Mouse (Mus musculus) midbrain, embryonic 16.5 days (tissue): ENCODE measurements around the gene Drc7. TPM values are rescaled to one million over a fixed set of nuclear protein-coding genes. Genes with fewer than 3 reads are reported as not detected.

ENCODE experiments used
- polyA plus RNA-seq: library from polyadenylated mRNA; unstranded; fragments of >200 nt; fragmentation: Nextera tagmentation; extraction: Ambion mirVana; gene quantifications from 2 replicates; pipeline ENCODE4 v1.2.1, GENCODE M21; 2015

The Drc7 gene
- polyA plus RNA-seq, 1 experiment from 2014 or later: 2.5 TPM

Other genes with a start within 250 kb of the Drc7 start
- 0.40 and 0.62 TPM in 2 replicates for gene Ccl17, start 244.7 kb upstream of the Drc7 start, polyA plus RNA-seq
- 53.5 and 61.2 TPM in 2 replicates for gene Coq9, start 216.8 kb upstream of the Drc7 start, polyA plus RNA-seq
- 188 and 194 TPM in 2 replicates for gene Ciapin1, start 216.7 kb upstream of the Drc7 start, polyA plus RNA-seq
- 111 and 112 TPM in 2 replicates for gene Polr2c, start 197.7 kb upstream of the Drc7 start, polyA plus RNA-seq
- gene Dok4, start 178.8 kb upstream of the Drc7 start, polyA plus RNA-seq: 96.2 and 112 TPM in 2 replicates
- 3.4 and 3.8 TPM in 2 replicates for gene Ccdc102a, start 137.0 kb upstream of the Drc7 start, polyA plus RNA-seq
- 0.62 TPM in 1 of 2 replicates, not detected in the other for gene Adgrg5, start 131.4 kb upstream of the Drc7 start, polyA plus RNA-seq
- 147 and 153 TPM in 2 replicates for gene Adgrg1, start 80.4 kb upstream of the Drc7 start, polyA plus RNA-seq
- 0.56 and 0.64 TPM in 2 replicates for gene Adgrg3, start 37.4 kb upstream of the Drc7 start, polyA plus RNA-seq
- 43.4 and 50.2 TPM in 2 replicates for gene Katnb1, start 26.1 kb downstream of the Drc7 start, polyA plus RNA-seq
- gene Kifc3, start 147.7 kb downstream of the Drc7 start, polyA plus RNA-seq: 28.2 and 31.1 TPM in 2 replicates